Mouse (Mus musculus) cerebellum, adult 2 months (tissue): Measurements from ENCODE around the gene Hist1h3c.

Experiments used
- CTCF ChIP-seq: fragments of 200-500 bp; IDR thresholded peaks from 2 replicates; pipeline ENCODE4 v1.5.1; 2011; ENCODE audit warnings: low read depth, mild to moderate bottlenecking, control low read depth, low read length, moderate library complexity, borderline replicate concordance; ENCODE audit not compliant: insufficient read depth
- POLR2A ChIP-seq: fragments of 200-500 bp; IDR thresholded peaks from 2 replicates; pipeline ENCODE4 v1.6.1; 2011; ENCODE audit warnings: low read length, control low read depth, borderline replicate concordance; ENCODE audit not compliant: insufficient read depth

- TF ChIP-seq CTCF (no peak), POLR2A (no peak)
Measured at GRCm38 (mm10) chr13:23747892-23748288, 2.5 kb upstream of the Hist1h3c start.
